Comparison of ENCODE assay signal across 27 mouse cellular contexts in genomic region chr7:71391333-71391732, GRCm38 (mm10). TPM values are rescaled to one million over a fixed set of nuclear protein-coding genes. Genes with fewer than 3 reads are reported as not detected.
DNase-seq lines count a peak whose midpoint lies in the region; ATAC-seq lines count a peak whose summit lies in the region.
"Had no signal": no experiment of that assay in that cellular context is flagged by ENCODE, and none has a peak within 500 bp of the region (broad histone marks: within the 10 kb centered on the region; RNA-seq: fewer than 3 reads in every experiment).

No protein-coding gene starts in this region.

- 0 out of 2 replicates have a peak, but pooled peaks have one; percentile 34 for ATAC-seq in kidney, embryonic 15.5 days (replicated peaks; ENCODE audit: low FRiP score)
- no peak for ATAC-seq in stomach, embryonic 14.5 days (ENCODE audit: insufficient number of reproducible peaks, insufficient read depth, low FRiP score, low read depth)
- no peak for ATAC-seq in forebrain, embryonic 12.5 days (ENCODE audit: low FRiP score)
- ATAC-seq: forebrain, embryonic 16.5 days had no signal

- no peak overlapping the region for H3K4me3 ChIP-seq in kidney, embryonic 15.5 days (replicated peaks)
- H3K4me3 ChIP-seq in stomach, embryonic 14.5 days (ENCODE audit: low read depth, low read length): no peak overlapping the region
- no peak overlapping the region for H3K4me3 ChIP-seq in forebrain, embryonic 12.5 days (replicated peaks)
- H3K4me3 ChIP-seq: erythroblast, embryonic 14.5 days; hindbrain, embryonic 15.5 days; limb, embryonic 15.5 days; neural tube, embryonic 12.5 days had no signal

- H3K27ac ChIP-seq in kidney, embryonic 15.5 days: peak overlapping the region; percentile 92
- peak overlapping the region; percentile 16; the same call in 1 of the 2 replicates for H3K27ac ChIP-seq in stomach, embryonic 14.5 days (ENCODE audit: low read length)
- no peak overlapping the region for H3K27ac ChIP-seq in forebrain, embryonic 12.5 days
- H3K27ac ChIP-seq: hindbrain, embryonic 15.5 days; limb, embryonic 15.5 days; neural tube, embryonic 12.5 days had no signal

- H3K9me3 ChIP-seq in kidney, embryonic 15.5 days (replicated peaks): no peaks in the 10 kb centered on the region
- no peaks in the 10 kb centered on the region for H3K9me3 ChIP-seq in stomach, embryonic 14.5 days (ENCODE audit: control insufficient read depth, low read depth, low read length)
- H3K9me3 ChIP-seq in forebrain, embryonic 12.5 days: no peaks in the 10 kb centered on the region
- H3K9me3 ChIP-seq: hindbrain, embryonic 15.5 days; limb, embryonic 15.5 days; neural tube, embryonic 12.5 days had no signal

- H3K4me1 ChIP-seq in kidney, embryonic 15.5 days: peaks cover 17% of the 10 kb centered on the region; the same call in 1 of the 2 replicates
- H3K4me1 ChIP-seq in stomach, embryonic 14.5 days (ENCODE audit: control insufficient read depth, insufficient read depth, low read length): peaks cover 17% of the 10 kb centered on the region
- H3K4me1 ChIP-seq in forebrain, embryonic 12.5 days: no peaks in the 10 kb centered on the region
- H3K4me1 ChIP-seq: limb, embryonic 15.5 days had no signal

- intact Hi-C loops in heart, postnatal 14 days (cut with DNase I): no loop called here

- no peak overlapping the region for H3K9ac ChIP-seq in kidney, embryonic 15.5 days
- H3K9ac ChIP-seq in stomach, embryonic 14.5 days (replicated peaks; ENCODE audit: low read depth, low read length): no peak overlapping the region
- no peak overlapping the region for H3K9ac ChIP-seq in forebrain, embryonic 12.5 days
- H3K9ac ChIP-seq: hindbrain, embryonic 15.5 days; limb, embryonic 15.5 days; neural tube, embryonic 12.5 days had no signal

- no peaks in the 10 kb centered on the region for H3K36me3 ChIP-seq in kidney, embryonic 15.5 days
- H3K36me3 ChIP-seq in stomach, embryonic 14.5 days (ENCODE audit: control insufficient read depth, insufficient read depth, low read length): no peaks in the 10 kb centered on the region
- no peaks in the 10 kb centered on the region for H3K36me3 ChIP-seq in forebrain, embryonic 12.5 days (replicated peaks)
- H3K36me3 ChIP-seq: hindbrain, embryonic 15.5 days; limb, embryonic 15.5 days; neural tube, embryonic 12.5 days had no signal

- H3K27me3 ChIP-seq in kidney, embryonic 15.5 days: no peaks in the 10 kb centered on the region
- no peaks in the 10 kb centered on the region for H3K27me3 ChIP-seq in stomach, embryonic 14.5 days (ENCODE audit: control insufficient read depth, insufficient read depth, low read length)
- peaks cover 43% of the 10 kb centered on the region for H3K27me3 ChIP-seq in forebrain, embryonic 12.5 days
- H3K27me3 ChIP-seq: CH12.LX; hindbrain, embryonic 15.5 days; limb, embryonic 15.5 days; neural tube, embryonic 12.5 days had no signal

- peak; percentile 71 for DNase-seq in heart, adult 11 months
- DNase-seq in heart, postnatal 14 days: no peak
- no peak for DNase-seq in kidney, postnatal 10 days
- DNase-seq in NIH3T3 (ENCODE audit: low read depth): peak; percentile 17
- DNase-seq in frontal cortex, adult 2 months (ENCODE audit: extremely low spot score in 1 of 2, low spot score in 1 of 2): no peak
- DNase-seq: adrenal gland, postnatal 10 days; cerebellum, adult 2 months; thymus, postnatal 25 days had no signal

- WGBS in kidney, embryonic 15.5 days: 53% methylated on average over 5 of the region's 5 CpGs
- WGBS in stomach, embryonic 14.5 days: 39% methylated on average over 5 of the region's 5 CpGs
- 73% methylated on average over 5 of the region's 5 CpGs for whole genome bisulfite sequencing in forebrain, embryonic 12.5 days

- no peak overlapping the region for H3K4me2 ChIP-seq in kidney, embryonic 15.5 days
- H3K4me2 ChIP-seq in stomach, embryonic 14.5 days (replicated peaks; ENCODE audit: low read depth, low read length): no peak overlapping the region
- H3K4me2 ChIP-seq in forebrain, embryonic 12.5 days: no peak overlapping the region
- H3K4me2 ChIP-seq: hindbrain, embryonic 15.5 days; limb, embryonic 15.5 days; neural tube, embryonic 12.5 days had no signal

RNA-seq across cellular contexts. Expression of gene Gm10295, which starts 40.0 kb away (rescaled TPM):
- not detected for total RNA-seq in heart, postnatal 14 days (2021)
- polyA plus RNA-seq in kidney, embryonic 15.5 days (2015; fragmentation: Nextera tagmentation; extraction: Ambion mirVana): not detected in 2 replicates
- not detected in 2 replicates for polyA plus RNA-seq in stomach, embryonic 14.5 days (2014; fragmentation: Nextera tagmentation; extraction: Ambion mirVana)
- polyA plus RNA-seq in forebrain, embryonic 12.5 days (2016; fragmentation: Nextera tagmentation; extraction: Ambion mirVana): not detected in 2 replicates
- polyA plus RNA-seq in frontal cortex, adult 2 months (2012; rRNA removed): not detected in 2 replicates
- total RNA-seq: adrenal gland, postnatal 10 days; CH12.LX; common myeloid progenitor, adult 5-6 weeks; gastrocnemius, adult 8-10 months; heart, adult 8-10 months; heart, postnatal 25 days; layer of hippocampus, postnatal 25 days; left cerebral cortex, postnatal 14 days; monocyte, adult 5-6 weeks had no signal
- polyA plus RNA-seq: cerebellum, adult 2 months; embryonic facial prominence, embryonic 11.5 days; erythroblast, embryonic 14.5 days; forebrain, embryonic 16.5 days; hindbrain, embryonic 15.5 days; large intestine, adult 2 months; limb, embryonic 15.5 days; liver, embryonic 16.5 days; neural tube, embryonic 12.5 days had no signal

Comparison
In these comparisons a context has a peak if more than half of its experiments do, and no peak if none do; other contexts are left out.
1. DNase-seq: peak in heart, adult 11 months (single experiment) and NIH3T3 (single experiment); none in heart, postnatal 14 days (0 of 2), kidney, postnatal 10 days (single experiment) and frontal cortex, adult 2 months (0 of 2).